Mouse (Mus musculus) thymus, adult 2 months (tissue): ENCODE results near the gene 4930544D05Rik.

ENCODE experiments used
- CTCF ChIP-seq: fragments of 200-500 bp; IDR thresholded peaks from 2 replicates; pipeline ENCODE4 v1.5.1; 2012; ENCODE audit warnings: mild to moderate bottlenecking, control low read depth, low read length, moderate library complexity, borderline replicate concordance; ENCODE audit not compliant: control insufficient read depth, poor library complexity, insufficient read depth; ENCODE audit errors: extremely low read depth
- POLR2A ChIP-seq: fragments of 200-500 bp; IDR thresholded peaks from 2 replicates; pipeline ENCODE4 v1.6.1; 2012; ENCODE audit warnings: mild to moderate bottlenecking, low read length, control low read depth, moderate library complexity; ENCODE audit not compliant: control insufficient read depth, poor library complexity, insufficient read depth; ENCODE audit errors: extremely low read depth

DNA sequence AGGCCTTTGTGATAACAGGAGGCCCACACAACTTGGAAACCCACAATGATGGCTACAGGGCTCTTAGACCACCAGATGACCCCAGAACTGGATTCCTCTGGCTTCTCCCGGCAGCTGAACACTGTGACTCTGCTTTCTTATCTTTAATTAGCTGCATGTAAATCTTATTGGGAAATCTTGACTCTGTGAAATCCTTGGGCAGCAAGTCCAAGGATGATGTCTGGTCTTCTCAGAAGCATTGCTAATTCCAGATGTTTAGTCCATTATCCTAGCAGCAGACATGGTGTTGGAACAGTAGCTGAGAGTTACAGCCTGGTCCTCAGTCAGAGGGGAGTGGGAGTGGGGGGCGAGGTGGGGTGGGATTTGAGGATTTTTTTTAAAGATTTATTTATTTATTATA lies 12.8 kb downstream of the 4930544D05Rik start:
- no peak for TF ChIP-seq CTCF
- no peak for TF ChIP-seq POLR2A
